Mouse (Mus musculus) left cerebral cortex, adult 2 months (tissue): ENCODE data around the gene Cd300ld2. TPM values are rescaled to one million over a fixed set of nuclear protein-coding genes. Genes with fewer than 3 reads are reported as not detected.

Experiments used
- DNase-seq, 2 experiments: peaks; one replicate each; pipeline ENCODE4 v3.0.0; 2021 to 2022; ENCODE audit warnings: low spot score in 2 of 2, mixed read lengths in 1 of 2; ENCODE audit errors: extremely low spot score in 1 of 2
- H3K27ac ChIP-seq: fragments of 200-600 bp; 2 replicates; pipeline ENCODE4 v1.8.1; 2022
- H3K4me3 ChIP-seq: fragments of 200-600 bp; 2 replicates; pipeline ENCODE4 v1.8.1; 2022
- CTCF ChIP-seq: fragments of 200-600 bp; IDR thresholded peaks from 2 replicates; pipeline ENCODE4 v1.8.1; 2022; ENCODE audit warnings: antibody characterized with exemption, mild to moderate bottlenecking, moderate library complexity
- intact Hi-C: fragments of 180-260 bp; cut with DNase I; formaldehyde crosslinking; loops from one replicate; pipeline ENCODE4 v1.15.1; 2025
- total RNA-seq, 2 experiments: library from RNA; stranded (reverse); gene quantifications; 2 replicates each; pipeline ENCODE4 v1.2.3; 2021

Gene Cd300ld2
- total RNA-seq, 2 experiments from 2014 or later = not detected

GRCm38 (mm10) chr11:115001474-115002040, 14.4 kb downstream of the Cd300ld2 start, which contains the start of gene Cd300c2:
Gene Cd300c2, minus strand, starts transcription at chr11:115001880.
- TF ChIP-seq CTCF = no peak
- H3K27ac ChIP-seq = no peak within 1 kb of the TSS
- no peak for DNase-seq
- intact Hi-C loops = no loop called here
- no peak within 1 kb of the TSS for H3K4me3 ChIP-seq

- no peak for DNase-seq
- Histone ChIP-seq H3K27ac (no peak within 1 kb of the TSS), H3K4me3 (no peak within 1 kb of the TSS)
- intact Hi-C loops = no loop called here
- TF ChIP-seq CTCF = no peak
Observed at GRCm38 (mm10) chr11:114989793-114990192, 26.2 kb downstream of the Cd300ld2 start, which contains the start of gene Cd300ld. Gene Cd300ld, minus strand, starts transcription at chr11:114989922.

- DNase-seq = no peak
Observed at GRCm38 (mm10) chr11:114981866-114982265, 34.1 kb downstream of the Cd300ld2 start.

GRCm38 (mm10) chr11:114972726-114973125, 43.3 kb downstream of the Cd300ld2 start:
- intact Hi-C loops = no loop called here
- Histone ChIP-seq H3K4me3 (no peak overlapping the region), H3K27ac (no peak overlapping the region)
- no peak for TF ChIP-seq CTCF
- no peak for DNase-seq

More at GRCm38 (mm10) chr11:114981866-114982265, 34.1 kb downstream of the Cd300ld2 start:
- H3K4me3 ChIP-seq = no peak overlapping the region
- TF ChIP-seq CTCF = no peak
- H3K27ac ChIP-seq = no peak overlapping the region
- intact Hi-C loops = loop anchor here (5.0 kb wide), 1 partner anchor 60 kb away; no protein-coding TSS in a partner anchor

- no peak for DNase-seq
- intact Hi-C loops = no loop called here
- no peak for TF ChIP-seq CTCF
- no peak within 1 kb of the TSS for H3K27ac ChIP-seq
- no peak within 1 kb of the TSS for H3K4me3 ChIP-seq
Observed at GRCm38 (mm10) chr11:114968752-114969207, 47.2 kb downstream of the Cd300ld2 start, which contains the start of gene Cd300c. Gene Cd300c, minus strand, starts transcription at chr11:114969157.

- intact Hi-C loops = no loop called here
Observed at GRCm38 (mm10) chr11:114965182-114965828, 50.7 kb downstream of the Cd300ld2 start.

GRCm38 (mm10) chr11:114960369-114960768, 55.6 kb downstream of the Cd300ld2 start:
- TF ChIP-seq CTCF = no peak
- no peak overlapping the region for H3K4me3 ChIP-seq
- no peak overlapping the region for H3K27ac ChIP-seq
- intact Hi-C loops = no loop called here
- DNase-seq = no peak

More at GRCm38 (mm10) chr11:114965182-114965828, 50.7 kb downstream of the Cd300ld2 start:
- no peak for TF ChIP-seq CTCF
- Histone ChIP-seq H3K27ac (no peak overlapping the region), H3K4me3 (no peak overlapping the region)
- DNase-seq = no peak

Other genes with a start within 250 kb of the Cd300ld2 start
- gene Btbd17, start 220.2 kb downstream of the Cd300ld2 start, total RNA-seq = 10 to 100 TPM; 29.5 to 29.8 TPM
- gene Gpr142, start 217.3 kb downstream of the Cd300ld2 start, total RNA-seq = not detected
- gene Gprc5c, start 165.0 kb downstream of the Cd300ld2 start, total RNA-seq = 1 to 10 TPM; 4.0 to 5.4 TPM
- under 1 TPM; 0.56 to 0.84 TPM for gene Cd300a, start 126.2 kb downstream of the Cd300ld2 start, total RNA-seq
- not detected for gene Cd300lb, start 81.8 kb downstream of the Cd300ld2 start, total RNA-seq
- not detected for gene Cd300c, start 47.0 kb downstream of the Cd300ld2 start, total RNA-seq
- gene Cd300ld, start 26.3 kb downstream of the Cd300ld2 start, total RNA-seq = under 1 TPM in 1 of 2 experiments, not detected in 1; 0.14 TPM
- 1 to 10 TPM; 3.6 to 3.9 TPM for gene Cd300c2, start 14.3 kb downstream of the Cd300ld2 start, total RNA-seq
- not detected for gene Cd300ld4, start 10.8 kb upstream of the Cd300ld2 start, total RNA-seq
- under 1 TPM; 0.77 to 0.96 TPM for gene Cd300ld5, start 21.6 kb upstream of the Cd300ld2 start, total RNA-seq
- gene Cd300ld3, start 32.2 kb upstream of the Cd300ld2 start, total RNA-seq = under 1 TPM in 1 of 2 experiments, not detected in 1; 0.77 TPM
- under 1 TPM in 1 of 2 experiments, not detected in 1; 0.27 TPM for gene Cd300e, start 46.0 kb upstream of the Cd300ld2 start, total RNA-seq
- 1 to 10 TPM; 1.8 to 2.4 TPM for gene Rab37, start 75.2 kb upstream of the Cd300ld2 start, total RNA-seq
- gene Cd300lf, start 117.8 kb upstream of the Cd300ld2 start, total RNA-seq = under 1 TPM in 1 of 2 experiments, not detected in 1; 0.58 TPM
- gene Slc9a3r1, start 147.1 kb upstream of the Cd300ld2 start, total RNA-seq = 10 to 100 TPM; 68.8 to 75.2 TPM
- gene Tmem104, start 171.3 kb upstream of the Cd300ld2 start, total RNA-seq = 10 to 100 TPM; 16.2 to 16.8 TPM
- gene Nat9, start 171.7 kb upstream of the Cd300ld2 start, total RNA-seq = 10 to 100 TPM; 23.1 to 25.6 TPM